Mouse (Mus musculus): ENCODE measurements around the gene Olfr108.

Olfr108 gene

GRCm38 (mm10) chr17:37445180-37445579, at the start of gene Olfr108:
Gene Olfr108 (plus strand): TSS chr17:37445480.
- no peak for DNase-seq (ENCODE audit: low read depth)

- DNase-seq (ENCODE audit: low read depth) = no peak
Observed at GRCm38 (mm10) chr17:37398926-37399325, 46.4 kb upstream of the Olfr108 start, which contains the start of gene Olfr107. Gene Olfr107 (plus strand): TSS chr17:37399226.

- DNase-seq (ENCODE audit: low read depth) = no peak
Observed at GRCm38 (mm10) chr17:37413380-37413779, 31.9 kb upstream of the Olfr108 start.

GRCm38 (mm10) chr17:37458616-37459015, 13.3 kb downstream of the Olfr108 start, which contains the start of gene Olfr109:
Gene Olfr109 (plus strand): TSS chr17:37458916.
- no peak for DNase-seq (ENCODE audit: low read depth)

GRCm38 (mm10) chr17:37483452-37483851, 38.2 kb downstream of the Olfr108 start, which contains the start of gene H2-M2:
Gene H2-M2 (minus strand): TSS chr17:37483552.
- no peak for DNase-seq (ENCODE audit: low read depth)

- no peak for DNase-seq (ENCODE audit: low read depth)
Observed at GRCm38 (mm10) chr17:37491930-37492518, 46.7 kb downstream of the Olfr108 start, which contains the start of gene Olfr110. Gene Olfr110 (plus strand): TSS chr17:37492468.

All from fibroblast of lung, adult 2 months (primary cell).